Mouse (Mus musculus): ENCODE measurements at regions not wholly inside any gene's neighbourhood (a gene's known extent, or its start where the extent isn't known, plus 50 kb on each side); places are given as distances from the start of the nearest gene placed in this dataset.

- 76% methylated on average over 4 of the region's 4 CpGs for WGBS
- no peak overlapping the region for H3K27ac ChIP-seq
- H3K27me3 ChIP-seq: no peaks in the 10 kb centered on the region
- no peak for ATAC-seq (ENCODE audit: borderline replicate concordance, extremely low read depth, low FRiP score, low TSS enrichment)
- no peaks in the 10 kb centered on the region for H3K4me1 ChIP-seq
- H3K4me2 ChIP-seq: no peak overlapping the region
- no peak overlapping the region for H3K9ac ChIP-seq
- H3K4me3 ChIP-seq: no peak overlapping the region
- no peaks in the 10 kb centered on the region for H3K36me3 ChIP-seq
- H3K9me3 ChIP-seq: no peaks in the 10 kb centered on the region
Measured at GRCm38 (mm10) chr19:55985518-55985917, 243.9 kb downstream of the Tcf7l2 start.

GRCm38 (mm10) chr19:55991791-55992726 is 250.4 kb downstream of the Tcf7l2 start:
- H3K27ac ChIP-seq: no peak overlapping the region
- H3K4me3 ChIP-seq: no peak overlapping the region
- ATAC-seq (ENCODE audit: borderline replicate concordance, extremely low read depth, low FRiP score, low TSS enrichment): no peak
- no peaks in the 10 kb centered on the region for H3K9me3 ChIP-seq
- 72% methylated on average over 21 of the region's 21 CpGs for WGBS
- no peak overlapping the region for H3K9ac ChIP-seq
- no peaks in the 10 kb centered on the region for H3K27me3 ChIP-seq
- no peak overlapping the region for H3K4me2 ChIP-seq
- H3K36me3 ChIP-seq: no peaks in the 10 kb centered on the region
- H3K4me1 ChIP-seq: no peaks in the 10 kb centered on the region

DNA sequence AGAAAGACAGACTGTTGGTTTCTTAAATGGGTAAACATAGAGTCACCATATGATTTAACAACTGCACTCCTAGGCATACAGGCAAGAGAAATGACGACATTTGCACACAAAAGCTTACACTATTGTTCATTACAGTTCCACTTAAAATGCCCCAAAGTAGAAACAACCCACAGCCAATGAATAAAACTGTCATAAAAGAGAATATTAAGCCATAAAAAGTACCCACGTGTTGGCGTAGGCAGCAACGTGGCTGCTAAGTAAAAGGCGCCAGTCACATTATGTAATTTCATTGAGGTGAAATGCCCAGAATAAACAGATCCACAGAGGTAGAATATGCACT is 251.1 kb downstream of the Tcf7l2 start:
- Histone ChIP-seq H3K4me1 (no peaks in the 10 kb centered on the region), H3K4me3 (no peak overlapping the region)
- ATAC-seq (ENCODE audit: borderline replicate concordance, extremely low read depth, low FRiP score, low TSS enrichment): no peak

GRCm38 (mm10) chr19:55995721-55996120 is 254.1 kb downstream of the Tcf7l2 start:
- no peaks in the 10 kb centered on the region for H3K9me3 ChIP-seq
- H3K27me3 ChIP-seq: no peaks in the 10 kb centered on the region
- H3K4me2 ChIP-seq: no peak overlapping the region
- H3K4me3 ChIP-seq: no peak overlapping the region
- 25% methylated on average over 2 of the region's 2 CpGs for WGBS
- no peak overlapping the region for H3K27ac ChIP-seq
- no peaks in the 10 kb centered on the region for H3K36me3 ChIP-seq
- no peaks in the 10 kb centered on the region for H3K4me1 ChIP-seq
- no peak for ATAC-seq (ENCODE audit: borderline replicate concordance, extremely low read depth, low FRiP score, low TSS enrichment)
- no peak overlapping the region for H3K9ac ChIP-seq

More for the DNA sequence above, 251.1 kb downstream of the Tcf7l2 start:
- 84% methylated on average over 5 of the region's 5 CpGs for WGBS
- Histone ChIP-seq H3K36me3 (no peaks in the 10 kb centered on the region), H3K27ac (no peak overlapping the region), H3K4me2 (no peak overlapping the region), H3K27me3 (no peaks in the 10 kb centered on the region), H3K9ac (no peak overlapping the region), H3K9me3 (no peaks in the 10 kb centered on the region)

- Histone ChIP-seq H3K9me3 (no peaks in the 10 kb centered on the region), H3K4me2 (no peak overlapping the region), H3K27ac (no peak overlapping the region), H3K36me3 (no peaks in the 10 kb centered on the region), H3K27me3 (no peaks in the 10 kb centered on the region), H3K4me3 (no peak overlapping the region), H3K4me1 (no peaks in the 10 kb centered on the region), H3K9ac (no peak overlapping the region)
- no peak for ATAC-seq (ENCODE audit: borderline replicate concordance, extremely low read depth, low FRiP score, low TSS enrichment)
- whole genome bisulfite sequencing: 89% methylated on average over 15 of the region's 15 CpGs
Measured at GRCm38 (mm10) chr19:55998454-55999180, 257.0 kb downstream of the Tcf7l2 start.

DNA sequence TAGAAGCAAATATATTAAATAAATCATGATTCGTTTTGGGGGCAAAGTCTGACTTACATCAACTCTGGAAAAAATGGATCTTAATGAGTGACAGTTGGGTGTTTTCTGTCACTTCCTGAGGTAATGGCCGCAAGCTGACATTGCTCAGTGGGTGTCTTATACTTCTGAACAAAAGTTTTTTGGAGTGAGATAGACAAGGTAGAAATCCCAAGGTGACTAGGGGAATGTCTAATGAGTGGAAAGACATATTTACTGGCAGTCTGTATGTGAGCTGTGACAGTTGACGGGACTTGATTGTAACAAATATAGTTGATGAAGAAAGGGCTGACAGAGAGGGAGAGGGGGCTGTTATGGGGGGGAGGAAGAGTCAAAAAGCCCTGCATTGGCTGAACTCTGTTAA is 257.8 kb downstream of the Tcf7l2 start:
- H3K27me3 ChIP-seq: no peaks in the 10 kb centered on the region
- no peak for ATAC-seq (ENCODE audit: borderline replicate concordance, extremely low read depth, low FRiP score, low TSS enrichment)
- no peak overlapping the region for H3K4me2 ChIP-seq
- no peak overlapping the region for H3K9ac ChIP-seq
- WGBS: 66% methylated on average over 3 of the region's 3 CpGs
- no peak overlapping the region for H3K4me3 ChIP-seq
- no peak overlapping the region for H3K27ac ChIP-seq
- H3K36me3 ChIP-seq: no peaks in the 10 kb centered on the region
- no peaks in the 10 kb centered on the region for H3K9me3 ChIP-seq
- no peaks in the 10 kb centered on the region for H3K4me1 ChIP-seq

DNA sequence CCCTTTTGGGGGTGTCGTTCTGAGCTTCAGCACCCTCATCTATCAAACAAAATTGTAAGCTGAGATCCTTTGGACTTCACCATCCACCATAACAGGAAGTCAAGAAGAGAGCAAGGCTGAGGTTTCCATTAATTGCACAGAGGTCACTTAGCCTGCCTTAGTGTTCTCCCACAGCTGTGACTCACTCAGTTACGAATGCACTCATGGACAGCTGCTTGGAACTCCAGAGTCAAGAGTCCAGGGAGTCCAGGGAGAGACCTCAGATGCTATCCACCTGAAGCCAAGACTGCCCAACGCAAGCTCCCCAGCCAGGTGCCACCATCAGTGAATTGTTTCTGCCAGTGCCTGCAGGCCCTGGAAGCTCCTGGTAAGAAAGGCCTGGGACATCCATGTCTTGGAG is 259.8 kb downstream of the Tcf7l2 start:
- WGBS: 69% methylated on average over 3 of the region's 3 CpGs
- no peak overlapping the region for H3K27ac ChIP-seq
- H3K4me1 ChIP-seq: peaks cover 9% of the 10 kb centered on the region
- ATAC-seq (ENCODE audit: borderline replicate concordance, extremely low read depth, low FRiP score, low TSS enrichment): no peak
- H3K4me2 ChIP-seq: no peak overlapping the region
- H3K4me3 ChIP-seq: no peak overlapping the region
- no peaks in the 10 kb centered on the region for H3K36me3 ChIP-seq
- no peaks in the 10 kb centered on the region for H3K9me3 ChIP-seq
- H3K9ac ChIP-seq: no peak overlapping the region
- H3K27me3 ChIP-seq: no peaks in the 10 kb centered on the region

- 12% methylated on average over 6 of the region's 6 CpGs for WGBS
- Histone ChIP-seq H3K4me2 (no peak overlapping the region), H3K9me3 (no peaks in the 10 kb centered on the region), H3K4me3 (no peak overlapping the region), H3K27me3 (no peaks in the 10 kb centered on the region), H3K9ac (no peak overlapping the region), H3K27ac (no peak overlapping the region), H3K4me1 (peaks cover 9% of the 10 kb centered on the region), H3K36me3 (no peaks in the 10 kb centered on the region)
- ATAC-seq (ENCODE audit: borderline replicate concordance, extremely low read depth, low FRiP score, low TSS enrichment): no peak
Measured at GRCm38 (mm10) chr19:56005886-56006285, 264.3 kb downstream of the Tcf7l2 start.

DNA sequence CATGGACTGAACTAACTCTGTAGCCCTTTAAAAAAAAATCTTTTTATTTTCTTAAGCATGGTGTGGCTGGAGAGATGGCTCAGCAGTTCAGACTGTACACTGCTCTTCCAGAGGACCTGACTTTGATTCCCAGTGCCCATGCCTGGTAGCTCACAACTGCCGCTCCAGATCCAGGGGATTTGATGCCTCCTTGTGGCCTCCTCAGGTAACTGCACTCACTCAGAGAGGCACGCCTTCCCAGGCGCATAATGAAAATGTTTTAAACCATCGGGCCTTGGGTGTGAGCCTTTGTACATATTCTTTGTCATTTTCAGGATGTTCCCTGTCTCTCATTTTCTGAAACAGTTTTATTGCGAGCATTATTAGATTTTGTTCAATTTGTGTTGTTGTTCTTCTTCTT is 265.8 kb downstream of the Tcf7l2 start:
- Histone ChIP-seq H3K27me3 (no peaks in the 10 kb centered on the region), H3K27ac (no peak overlapping the region), H3K9me3 (no peaks in the 10 kb centered on the region), H3K36me3 (no peaks in the 10 kb centered on the region), H3K4me1 (peaks cover 9% of the 10 kb centered on the region), H3K4me2 (no peak overlapping the region), H3K9ac (no peak overlapping the region), H3K4me3 (no peak overlapping the region)
- no peak for ATAC-seq (ENCODE audit: borderline replicate concordance, extremely low read depth, low FRiP score, low TSS enrichment)
- WGBS: 97% methylated on average over 5 of the region's 5 CpGs

DNA sequence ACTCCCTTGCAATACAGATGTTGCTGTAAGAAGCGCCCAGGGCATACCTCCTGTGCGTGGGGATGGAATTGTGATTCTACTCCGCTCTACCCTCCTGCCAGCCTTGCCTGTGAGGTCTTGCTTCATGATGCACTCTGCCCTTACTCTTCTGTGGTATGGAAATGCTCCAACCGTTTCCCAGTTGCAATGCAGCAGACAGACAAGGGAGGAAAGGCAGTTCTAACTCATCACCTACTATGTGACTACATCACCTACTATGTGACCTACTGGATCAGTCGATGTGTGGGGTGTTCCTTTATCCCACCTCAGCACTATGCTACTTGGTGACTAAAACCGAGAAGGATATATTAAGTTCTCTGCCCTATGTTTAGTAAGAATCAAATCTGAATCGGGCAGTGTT is 269.1 kb downstream of the Tcf7l2 start:
- Histone ChIP-seq H3K9ac (no peak overlapping the region), H3K4me2 (no peak overlapping the region), H3K27me3 (no peaks in the 10 kb centered on the region), H3K4me3 (no peak overlapping the region), H3K27ac (no peak overlapping the region), H3K9me3 (no peaks in the 10 kb centered on the region), H3K4me1 (peaks cover 6% of the 10 kb centered on the region), H3K36me3 (no peaks in the 10 kb centered on the region)
- WGBS: 82% methylated on average over 7 of the region's 7 CpGs
- ATAC-seq (ENCODE audit: borderline replicate concordance, extremely low read depth, low FRiP score, low TSS enrichment): no peak

GRCm38 (mm10) chr19:56011292-56011691 is 269.7 kb downstream of the Tcf7l2 start:
- Histone ChIP-seq H3K4me2 (no peak overlapping the region), H3K4me1 (peaks cover under 1% of the 10 kb centered on the region), H3K27ac (no peak overlapping the region), H3K9me3 (no peaks in the 10 kb centered on the region), H3K36me3 (no peaks in the 10 kb centered on the region), H3K9ac (no peak overlapping the region), H3K4me3 (no peak overlapping the region), H3K27me3 (no peaks in the 10 kb centered on the region)
- no peak for ATAC-seq (ENCODE audit: borderline replicate concordance, extremely low read depth, low FRiP score, low TSS enrichment)

DNA sequence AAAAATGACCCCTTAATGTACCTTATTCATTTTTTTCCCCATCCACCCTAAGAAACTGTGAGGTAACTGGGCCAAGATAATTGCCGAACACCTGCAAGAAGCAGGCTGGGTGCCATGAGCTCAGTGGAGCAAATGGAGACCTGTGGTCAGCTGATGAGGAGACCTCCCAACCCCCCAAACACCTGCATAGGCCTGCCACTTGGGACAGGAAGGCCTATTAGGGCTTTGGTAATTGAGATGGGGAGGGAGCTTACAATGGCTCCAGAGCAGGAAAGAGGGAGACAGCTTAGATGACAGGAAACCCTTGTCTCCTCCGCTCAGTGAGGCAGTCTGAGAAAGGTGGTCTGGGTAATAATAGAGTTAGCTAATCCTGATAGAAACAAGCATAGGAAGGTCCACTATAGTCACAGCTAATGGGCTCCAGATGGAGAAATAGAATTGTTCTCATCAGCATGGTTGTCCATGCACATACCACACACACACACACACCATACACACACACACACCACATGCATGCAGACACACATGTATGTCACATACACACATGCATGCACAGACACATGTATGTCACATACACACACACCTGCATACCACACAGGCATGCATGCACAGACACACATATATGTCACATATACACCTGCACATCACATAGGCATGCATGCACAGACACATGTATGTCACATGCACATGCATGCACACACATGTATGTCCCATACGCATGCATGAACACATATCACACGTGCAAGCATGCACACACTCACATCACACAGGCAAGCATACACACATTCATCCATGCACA is 270.2 kb upstream of the Habp2 start:
- no peaks in the 10 kb centered on the region for H3K9me3 ChIP-seq
- no peak overlapping the region for H3K27ac ChIP-seq

More for the DNA sequence above, 270.2 kb upstream of the Habp2 start:
- H3K4me1 ChIP-seq: no peaks in the 10 kb centered on the region
- H3K27me3 ChIP-seq: no peaks in the 10 kb centered on the region
- no peak overlapping the region for H3K4me3 ChIP-seq
- no peak for ATAC-seq (ENCODE audit: borderline replicate concordance, extremely low read depth, low FRiP score, low TSS enrichment)
- no peak overlapping the region for H3K9ac ChIP-seq
- no peak overlapping the region for H3K4me2 ChIP-seq
- 82% methylated on average over 4 of the region's 4 CpGs for whole genome bisulfite sequencing
- no peaks in the 10 kb centered on the region for H3K36me3 ChIP-seq

Data from lung, embryonic 15.5 days (tissue).